Mouse (Mus musculus) heart, postnatal 0 days (tissue): ENCODE measurements at regions not wholly inside any gene's neighbourhood (a gene's known extent, or its start where the extent isn't known, plus 50 kb on each side); places are given as distances from the start of the nearest gene placed in this dataset.

ENCODE experiments used
- CTCF ChIP-seq: IDR thresholded peaks from 2 replicates; pipeline ENCODE4 v1.5.1; 2016; ENCODE audit warnings: antibody characterized with exemption, control low read depth, low read depth
- EP300 ChIP-seq: IDR thresholded peaks from 2 replicates; pipeline ENCODE4 v1.6.1; 2016; ENCODE audit warnings: antibody characterized with exemption, low read depth

GRCm38 (mm10) chr9:56559618-56560144 is 141.3 kb downstream of the Hmg20a start:
- no peak for TF ChIP-seq CTCF
- TF ChIP-seq EP300, result no peak
